Mouse (Mus musculus) bone marrow, adult 2 months (tissue): Measurements from ENCODE around the gene Lman2.

Experiments
- CTCF ChIP-seq: fragments of 200-500 bp; IDR thresholded peaks from 2 replicates; pipeline ENCODE4 v1.5.1; 2011; ENCODE audit warnings: low read length, control low read depth; ENCODE audit not compliant: control insufficient read depth, insufficient read depth
- POLR2A ChIP-seq: fragments of 200-500 bp; IDR thresholded peaks from 2 replicates; pipeline ENCODE4 v1.6.1; 2011; ENCODE audit warnings: low read depth, mild to moderate bottlenecking, control low read depth, low read length, borderline replicate concordance; ENCODE audit not compliant: control insufficient read depth

DNA sequence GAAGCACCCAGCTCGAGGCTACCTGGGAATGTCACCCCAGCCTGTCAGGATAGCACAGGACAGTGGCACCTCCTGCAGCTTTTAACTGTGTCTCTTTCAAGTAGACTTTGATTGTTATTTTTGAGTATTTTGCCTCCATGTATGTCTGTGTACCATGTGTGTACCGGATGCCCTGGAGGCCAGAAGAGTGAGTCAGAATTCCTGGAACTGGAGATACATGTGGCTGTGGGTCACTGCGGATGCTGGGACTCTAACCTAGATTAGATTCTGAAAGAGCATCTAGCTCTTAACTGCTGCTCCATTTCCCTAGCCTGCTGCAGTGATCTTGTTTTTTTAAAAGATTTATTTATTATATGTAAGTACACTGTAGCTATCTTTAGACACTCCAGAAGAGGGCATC lies 30.3 kb downstream of the Lman2 start:
- TF ChIP-seq CTCF = no peak
- TF ChIP-seq POLR2A = no peak
